Mouse (Mus musculus) layer of hippocampus, adult 18-20 months (tissue): Measurements from ENCODE around the gene Atad5. TPM values are rescaled to one million over a fixed set of nuclear protein-coding genes. Genes with fewer than 3 reads are reported as not detected.

Experiments
- DNase-seq, 2 experiments: peaks; one replicate each; pipeline ENCODE4 v3.0.0; 2022; ENCODE audit warnings: low spot score in 2 of 2
- total RNA-seq, 2 experiments: library from RNA; stranded (reverse); gene quantifications; 2 replicates each; pipeline ENCODE4 v1.2.3; 2021

Atad5 gene
- total RNA-seq, 2 experiments from 2014 or later = 2.6 to 3.1 TPM

GRCm38 (mm10) chr11:80080826-80081728 lies 8.1 kb upstream of the Atad5 start, which contains the start of gene Crlf3:
Gene Crlf3 (minus strand): TSS chr11:80080991.
- DNase-seq = peak; percentile 84 to 94

- no peak for DNase-seq
Measured at GRCm38 (mm10) chr11:80081786-80082319, 7.3 kb upstream of the Atad5 start.

DNA sequence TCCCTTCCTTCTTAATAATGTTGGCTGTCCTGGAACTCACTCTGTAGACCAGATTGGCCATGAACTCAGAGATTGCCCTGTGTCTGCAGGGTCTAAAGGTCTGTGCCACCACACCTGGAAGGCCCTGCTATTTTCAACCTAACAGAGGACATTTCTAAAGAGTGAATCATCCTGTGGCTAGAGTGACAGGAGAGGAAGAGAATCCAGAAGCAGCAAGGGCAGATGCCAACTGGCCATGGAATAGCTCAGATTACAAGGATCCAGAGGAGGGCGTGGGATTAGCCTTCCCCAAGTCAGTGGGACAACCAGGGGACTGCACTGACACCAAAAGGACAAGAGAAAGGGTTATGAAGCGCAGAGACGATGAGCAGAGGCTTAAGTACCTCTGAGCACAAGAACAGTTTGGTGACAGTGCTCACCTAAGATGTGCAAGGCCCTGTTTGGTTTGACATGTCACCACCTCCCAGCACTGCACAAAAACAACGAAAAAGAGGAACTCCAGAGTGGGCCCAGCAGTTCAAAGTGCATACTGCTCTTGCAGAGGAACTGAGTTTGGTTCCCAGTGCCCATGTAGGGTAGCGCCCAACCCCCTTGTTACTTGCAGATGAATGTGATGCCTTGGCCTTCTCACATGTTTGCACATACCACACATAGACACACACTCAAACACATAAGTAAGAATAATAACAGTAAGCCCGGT lies 3.7 kb upstream of the Atad5 start:
- DNase-seq = no peak

- peak; percentile 67 to 93 for DNase-seq
Measured at GRCm38 (mm10) chr11:80086844-80087243, 2.4 kb upstream of the Atad5 start.

GRCm38 (mm10) chr11:80089817-80090214 lies 616 bp downstream of the Atad5 start:
- DNase-seq = no peak

DNA sequence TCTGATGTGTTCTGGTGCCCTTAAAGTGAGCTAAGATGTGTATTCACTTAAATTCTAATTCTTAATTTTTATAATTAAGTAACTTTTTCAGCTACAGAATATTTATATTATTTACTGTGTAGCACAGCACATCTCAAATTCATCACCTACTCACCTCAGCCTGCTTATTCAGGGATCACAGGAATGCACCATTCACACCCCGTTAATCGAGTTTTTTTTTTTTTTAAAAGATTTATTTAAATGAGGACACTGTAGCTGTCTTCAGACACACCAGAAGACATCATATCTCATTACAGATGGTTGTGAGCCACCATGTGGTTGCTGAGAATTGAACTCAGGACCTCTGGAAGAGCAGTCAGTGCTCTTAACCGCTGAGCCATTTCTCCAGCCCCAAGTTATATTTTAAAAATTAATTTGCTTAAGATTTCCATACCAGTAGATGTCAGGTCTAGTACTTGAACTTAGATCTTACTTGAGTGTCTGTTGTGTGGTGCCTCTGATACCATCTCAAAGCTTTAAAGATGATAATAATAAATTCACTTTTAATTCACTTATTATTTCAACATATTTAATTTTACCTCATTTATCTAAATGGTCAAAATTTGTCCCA lies 1.5 kb downstream of the Atad5 start:
- DNase-seq = no peak

GRCm38 (mm10) chr11:80098444-80099056 lies 9.3 kb downstream of the Atad5 start:
- DNase-seq = no peak

- DNase-seq = no peak
Measured at GRCm38 (mm10) chr11:80101298-80101697, 12.1 kb downstream of the Atad5 start.

- no peak for DNase-seq
Measured at GRCm38 (mm10) chr11:80104407-80104806, 15.2 kb downstream of the Atad5 start.

DNA sequence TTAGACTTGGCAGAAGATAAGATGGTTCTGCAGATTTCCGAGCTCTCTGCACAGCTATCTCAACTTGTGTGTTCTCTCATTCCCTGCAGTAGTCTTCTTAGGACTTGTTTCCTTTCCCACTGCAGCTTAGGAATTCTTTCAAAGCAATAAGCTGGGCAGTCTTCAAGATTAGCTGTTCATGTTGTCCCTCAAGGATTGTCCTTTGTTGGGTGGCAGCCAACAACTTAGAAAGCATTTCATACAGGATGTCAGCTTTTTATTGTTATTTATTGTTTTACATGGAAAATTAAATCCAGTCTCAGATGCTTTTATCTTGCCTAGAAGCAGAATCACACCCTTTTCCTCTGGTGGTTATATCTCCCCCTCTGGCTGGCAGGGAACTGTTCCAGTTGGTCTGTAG lies 27.2 kb downstream of the Atad5 start:
- no peak for DNase-seq

- DNase-seq = no peak
Measured at GRCm38 (mm10) chr11:80132050-80132449, 42.9 kb downstream of the Atad5 start.

GRCm38 (mm10) chr11:80134744-80135143 lies 45.5 kb downstream of the Atad5 start:
- peak in 1 of 2 experiments; percentile 32 for DNase-seq

DNA sequence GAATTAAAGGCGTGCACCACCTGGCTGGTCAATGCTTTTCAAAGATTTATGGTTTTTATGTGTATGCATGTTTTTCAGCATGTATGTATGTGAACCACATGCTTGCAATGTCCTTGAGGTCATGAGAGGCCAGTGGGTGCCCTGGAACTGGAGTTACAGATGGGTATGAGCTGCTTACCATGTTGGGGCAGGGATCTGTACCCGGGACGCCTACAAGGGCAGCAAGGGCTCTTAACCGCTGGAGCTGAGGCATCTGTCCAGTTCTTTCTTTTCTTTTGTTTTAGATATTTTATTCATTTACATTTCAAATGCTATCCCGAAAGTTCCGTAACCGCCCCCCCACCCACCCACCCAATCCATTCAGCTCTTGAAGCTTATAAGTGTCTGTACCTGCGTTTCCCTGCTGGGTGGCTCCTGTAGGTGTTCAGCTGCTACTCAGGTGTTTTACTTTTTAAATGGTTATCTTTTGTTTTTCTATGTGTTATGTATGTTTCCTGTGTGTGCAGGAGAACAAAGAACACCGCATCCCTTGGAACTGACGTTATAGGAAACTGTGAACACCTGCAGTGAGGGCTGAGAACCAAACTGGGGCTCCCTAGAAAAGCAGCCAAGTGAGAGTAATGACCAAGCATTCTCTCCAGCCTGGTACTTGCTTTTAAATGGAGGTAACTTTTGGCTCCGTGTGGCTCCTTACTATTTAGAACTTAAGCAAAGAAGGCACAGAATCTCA lies 46.9 kb downstream of the Atad5 start:
- no peak for DNase-seq

DNA sequence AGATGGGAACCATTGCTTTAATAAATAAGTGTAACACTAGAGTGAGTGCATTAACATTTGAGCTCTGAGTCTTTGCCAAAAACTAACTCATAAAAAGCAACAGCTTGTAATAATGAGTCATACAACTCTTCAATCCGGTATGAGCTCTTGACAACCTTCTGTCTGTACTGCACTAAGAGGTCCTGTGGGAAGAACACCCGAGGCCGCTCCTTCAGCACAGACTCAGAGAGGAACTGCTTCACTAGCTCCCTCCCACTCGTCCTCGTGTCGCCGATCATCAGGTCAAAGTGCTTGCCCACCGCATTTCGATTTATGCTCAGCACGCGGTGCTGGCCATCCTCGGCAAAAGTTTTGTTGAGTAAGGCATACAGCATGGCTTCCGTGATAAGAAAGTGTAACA lies 47.6 kb downstream of the Atad5 start:
- DNase-seq = peak; percentile 41 to 74

- no peak for DNase-seq
Measured at GRCm38 (mm10) chr11:80137773-80138172, 48.6 kb downstream of the Atad5 start.

- peak; percentile 76 to 89 for DNase-seq
Measured at GRCm38 (mm10) chr11:80141825-80142521, 52.8 kb downstream of the Atad5 start, which contains the start of gene Tefm. Gene Tefm (minus strand): TSS chr11:80142175.

DNA sequence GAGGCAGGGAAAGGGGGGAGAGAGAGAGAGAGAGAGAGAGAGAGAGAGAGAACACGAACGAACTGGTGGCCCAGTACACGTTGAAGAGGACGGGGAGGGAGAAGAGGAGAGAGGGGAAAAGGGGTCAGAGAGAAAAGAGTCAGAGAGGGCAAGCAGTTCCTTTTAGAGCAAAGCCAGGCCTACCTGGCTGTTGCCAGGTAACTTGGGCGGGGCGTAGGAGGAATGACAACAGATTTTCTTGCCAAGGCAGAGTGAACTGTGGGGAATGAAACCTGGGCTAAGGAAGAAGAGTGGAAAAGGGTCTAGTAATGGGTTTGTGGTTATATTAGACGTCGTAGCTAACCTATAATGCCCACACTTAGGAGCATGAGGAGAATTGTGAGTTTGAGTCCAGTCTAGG lies 53.7 kb downstream of the Atad5 start:
- no peak for DNase-seq

- peak in 1 of 2 experiments; percentile 44 for DNase-seq
Measured at GRCm38 (mm10) chr11:80145787-80146275, 56.6 kb downstream of the Atad5 start.

GRCm38 (mm10) chr11:80147748-80148147 lies 58.5 kb downstream of the Atad5 start:
- DNase-seq = no peak

DNA sequence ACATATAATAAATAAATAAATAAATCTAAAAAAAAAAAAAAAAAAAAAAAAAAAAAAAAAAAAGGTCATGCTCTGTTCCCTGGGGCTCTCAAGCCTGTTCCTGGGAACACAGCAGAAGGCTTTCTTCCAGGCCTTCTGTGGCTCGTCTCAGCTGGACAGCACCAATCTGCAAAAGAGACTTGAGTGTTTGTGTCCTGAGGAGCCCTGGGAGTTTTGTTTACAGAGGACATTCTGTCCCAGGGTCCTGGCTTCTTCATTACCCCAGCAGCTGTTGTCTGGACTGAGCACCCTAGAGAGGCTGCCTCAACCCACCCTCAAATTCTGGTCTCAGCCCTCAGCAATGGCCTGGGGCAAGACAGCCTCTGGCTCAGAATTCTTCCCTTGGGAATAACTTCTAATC lies 59.1 kb downstream of the Atad5 start:
- DNase-seq = no peak
